Mouse (Mus musculus) liver, adult 2 months (tissue): ENCODE measurements around the gene Krtdap. TPM values are rescaled to one million over a fixed set of nuclear protein-coding genes. Genes with fewer than 3 reads are reported as not detected.

Experiments used
- DNase-seq: peaks from one replicate; pipeline ENCODE4 v3.0.0-alpha.2; 2011; ENCODE audit warnings: low read depth, low spot score; ENCODE audit errors: extremely low read depth
- H3K27ac ChIP-seq: fragments of 200-500 bp; replicated peaks from 2 replicates; pipeline ENCODE4 v1.5.1; 2012; ENCODE audit warnings: low read depth, mild to moderate bottlenecking, control low read depth, inconsistent platforms, low read length; ENCODE audit not compliant: insufficient read depth
- H3K27me3 ChIP-seq: fragments of 200-500 bp; 2 replicates; pipeline ENCODE4 v1.6.1; 2012; ENCODE audit warnings: mild to moderate bottlenecking, moderate library complexity, low read length, inconsistent platforms; ENCODE audit not compliant: control insufficient read depth, insufficient read depth
- H3K36me3 ChIP-seq: fragments of 200-500 bp; 2 replicates; pipeline ENCODE4 v1.6.1; 2012; ENCODE audit warnings: low read length, inconsistent platforms; ENCODE audit not compliant: control insufficient read depth, insufficient read depth
- H3K4me1 ChIP-seq: fragments of 200-500 bp; 2 replicates; pipeline ENCODE4 v1.6.1; 2011; ENCODE audit warnings: low read length; ENCODE audit not compliant: control insufficient read depth, insufficient read depth
- H3K4me3 ChIP-seq: fragments of 200-500 bp; 2 replicates; pipeline ENCODE4 v1.5.1; 2011; ENCODE audit warnings: low read depth, mild to moderate bottlenecking, control low read depth, low read length, moderate library complexity; ENCODE audit not compliant: insufficient read depth
- H3K79me2 ChIP-seq: fragments of 200-500 bp; 2 replicates; pipeline ENCODE4 v1.6.1; 2012; ENCODE audit warnings: inconsistent platforms, mild to moderate bottlenecking, low read length, moderate library complexity; ENCODE audit not compliant: control insufficient read depth, insufficient read depth
- H3K9ac ChIP-seq: fragments of 200-500 bp; 2 replicates; pipeline ENCODE4 v1.6.1; 2012; ENCODE audit warnings: low read depth, mild to moderate bottlenecking, control low read depth, inconsistent platforms, low read length
- CTCF ChIP-seq: fragments of 200-500 bp; IDR thresholded peaks from 2 replicates; pipeline ENCODE4 v1.5.1; 2011; ENCODE audit warnings: low read depth, low read length, control low read depth
- POLR2A ChIP-seq: fragments of 200-500 bp; IDR thresholded peaks from 2 replicates; pipeline ENCODE4 v1.6.1; 2011; ENCODE audit warnings: low read length, control low read depth; ENCODE audit not compliant: insufficient read depth; ENCODE audit errors: extremely low read depth
- WGBS: fragments of 180-500 bp; shearing (Covaris S2); methylation state at CpG from one replicate; pipeline ENCODE4 v1.1.7; 2018; 5-methylcytosine and 5-hydroxymethylcytosine counted together
- polyA plus RNA-seq: library from polyadenylated mRNA; depleted of rRNA; stranded (reverse); fragments of >200 nt; gene quantifications from 2 replicates; pipeline ENCODE4 v1.2.3, GENCODE M21; 2012
- total RNA-seq: library from RNA; depleted of rRNA; stranded (reverse); fragments of >200 nt; gene quantifications from 2 replicates; pipeline ENCODE4 v1.2.3, GENCODE M21; 2014

Gene Krtdap
- total and polyA plus RNA-seq, 2 experiments, result not detected

DNA sequence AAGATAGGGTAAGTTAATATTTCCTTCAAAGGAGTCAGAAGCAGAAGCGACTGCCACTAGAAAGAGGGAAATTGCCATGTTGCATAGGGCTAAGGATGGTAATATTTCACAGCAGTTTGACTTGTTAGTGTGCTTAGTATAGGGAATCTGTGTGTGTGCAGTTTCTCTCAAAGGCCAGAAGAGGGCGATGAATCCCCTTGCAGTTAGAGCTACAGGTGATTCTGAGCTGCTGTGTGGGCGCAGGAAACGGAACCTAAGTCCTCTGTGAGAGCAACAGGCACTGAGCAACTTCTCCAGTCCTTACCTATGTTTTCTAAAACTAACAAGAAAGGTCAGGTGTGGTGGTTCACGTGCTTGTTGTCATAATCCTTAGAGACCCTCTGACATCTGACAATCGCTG lies 22.6 kb downstream of the Krtdap start:
- Histone ChIP-seq H3K4me1 (peaks cover 11% of the 10 kb centered on the region), H3K27me3 (no peaks in the 10 kb centered on the region), H3K27ac (no peak overlapping the region), H3K9ac (no peak overlapping the region), H3K4me3 (no peak overlapping the region), H3K36me3 (no peaks in the 10 kb centered on the region), H3K79me2 (no peaks in the 10 kb centered on the region)
- 78% methylated on average over 6 of the region's 6 CpGs for WGBS
- TF ChIP-seq POLR2A (no peak), CTCF (peak; percentile 53)
- DNase-seq, result peak; percentile 58

- Histone ChIP-seq H3K4me1 (peaks cover 11% of the 10 kb centered on the region), H3K9ac (no peak overlapping the region), H3K4me3 (no peak overlapping the region), H3K36me3 (no peaks in the 10 kb centered on the region), H3K27me3 (no peaks in the 10 kb centered on the region), H3K79me2 (no peaks in the 10 kb centered on the region), H3K27ac (no peak overlapping the region)
- WGBS, result 21% methylated on average over 9 of the region's 9 CpGs
- no peak for TF ChIP-seq CTCF
- no peak for TF ChIP-seq POLR2A
- DNase-seq, result peak; percentile 58
Observed at GRCm38 (mm10) chr7:30811757-30812290, 24.1 kb downstream of the Krtdap start.

DNA sequence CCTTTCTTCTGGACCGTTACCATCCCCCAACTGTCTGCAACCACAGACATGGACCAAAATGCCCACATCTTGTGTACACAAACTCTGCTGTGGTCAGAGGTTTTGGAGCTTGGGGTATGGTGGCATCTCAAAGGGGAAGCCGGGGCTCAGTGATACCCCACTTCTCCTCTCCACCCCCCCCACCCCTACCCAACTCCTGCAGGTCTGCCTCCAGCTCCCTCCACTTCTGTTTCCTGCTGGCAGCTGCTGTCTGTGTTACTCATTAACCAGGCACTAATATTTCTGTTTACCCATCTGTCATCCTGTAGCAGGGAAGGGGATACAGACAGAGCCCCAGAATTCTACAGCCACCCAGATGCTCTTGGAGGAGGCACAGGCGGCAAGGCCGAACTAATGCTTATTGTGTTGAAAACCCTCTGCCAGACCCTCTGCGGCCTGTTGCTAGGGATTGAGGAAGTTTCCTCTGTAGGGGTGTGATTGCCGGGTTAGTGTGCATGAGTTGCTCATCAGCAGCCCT lies 24.7 kb downstream of the Krtdap start:
- peak; percentile 72 for DNase-seq
- H3K27ac ChIP-seq, result no peak overlapping the region
- no peak for TF ChIP-seq CTCF
- no peak for TF ChIP-seq POLR2A
- H3K27me3 ChIP-seq, result no peaks in the 10 kb centered on the region
- no peak overlapping the region for H3K4me3 ChIP-seq
- H3K9ac ChIP-seq, result no peak overlapping the region
- peaks cover 11% of the 10 kb centered on the region for H3K4me1 ChIP-seq
- H3K79me2 ChIP-seq, result no peaks in the 10 kb centered on the region
- H3K36me3 ChIP-seq, result no peaks in the 10 kb centered on the region
- 13% methylated on average over 6 of the region's 6 CpGs for WGBS

- H3K4me1 ChIP-seq, result peaks cover 3% of the 10 kb centered on the region; the same call in 1 of the 2 replicates
- H3K4me3 ChIP-seq, result no peak overlapping the region
- no peaks in the 10 kb centered on the region for H3K27me3 ChIP-seq
- 23% methylated on average over 6 of the region's 6 CpGs for WGBS
- H3K79me2 ChIP-seq, result no peaks in the 10 kb centered on the region
- no peak overlapping the region for H3K9ac ChIP-seq
- H3K27ac ChIP-seq, result no peak overlapping the region
- no peak for TF ChIP-seq CTCF
- TF ChIP-seq POLR2A, result no peak
- no peaks in the 10 kb centered on the region for H3K36me3 ChIP-seq
- DNase-seq, result peak; percentile 74
Observed at GRCm38 (mm10) chr7:30820131-30820530, 32.4 kb downstream of the Krtdap start.

DNA sequence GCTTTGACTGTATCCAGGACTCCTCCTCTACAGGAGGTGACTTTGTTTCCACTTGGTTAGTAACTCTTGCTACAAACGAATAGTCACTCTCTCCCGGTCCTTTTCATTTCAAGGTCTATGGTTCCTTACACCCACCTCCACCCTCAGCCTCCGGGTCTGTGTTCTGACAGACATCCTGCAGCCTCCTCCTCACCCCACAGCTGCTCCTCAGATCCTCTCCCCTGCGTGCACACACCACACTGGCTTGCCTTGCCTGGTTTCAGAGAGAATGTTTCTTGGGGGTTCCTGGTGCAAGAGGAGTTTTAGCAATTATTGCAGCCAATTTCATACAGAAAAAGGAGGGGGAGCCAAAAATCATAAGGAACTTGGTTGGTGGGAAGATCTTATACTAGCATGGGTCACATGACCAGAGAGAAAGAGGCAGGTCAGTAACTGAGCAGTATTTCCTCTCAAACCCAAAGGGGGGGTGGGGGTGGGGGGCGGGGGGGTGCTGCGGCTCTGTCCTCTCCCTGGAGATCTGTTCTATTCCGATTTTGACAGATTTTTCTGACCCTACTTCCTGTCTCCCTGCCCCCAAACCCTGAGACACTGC lies 33.3 kb downstream of the Krtdap start:
- H3K36me3 ChIP-seq, result no peaks in the 10 kb centered on the region
- H3K27me3 ChIP-seq, result no peaks in the 10 kb centered on the region
- no peak overlapping the region for H3K27ac ChIP-seq
- peaks cover 3% of the 10 kb centered on the region; the same call in 1 of the 2 replicates for H3K4me1 ChIP-seq
- 57% methylated on average over 7 of the region's 7 CpGs for WGBS
- TF ChIP-seq CTCF, result no peak
- no peak for TF ChIP-seq POLR2A
- no peak for DNase-seq
- no peaks in the 10 kb centered on the region for H3K79me2 ChIP-seq
- no peak overlapping the region for H3K9ac ChIP-seq
- no peak overlapping the region for H3K4me3 ChIP-seq

- H3K9ac ChIP-seq, result no peak overlapping the region
- H3K36me3 ChIP-seq, result no peaks in the 10 kb centered on the region
- H3K27me3 ChIP-seq, result no peaks in the 10 kb centered on the region
- no peak overlapping the region for H3K27ac ChIP-seq
- TF ChIP-seq CTCF (no peak), POLR2A (no peak)
- H3K4me1 ChIP-seq, result peaks cover 3% of the 10 kb centered on the region; the same call in 1 of the 2 replicates
- no peak overlapping the region for H3K4me3 ChIP-seq
- 69% methylated on average over 5 of the region's 5 CpGs for WGBS
- DNase-seq, result no peak
- H3K79me2 ChIP-seq, result no peaks in the 10 kb centered on the region
Observed at GRCm38 (mm10) chr7:30821532-30821931, 33.8 kb downstream of the Krtdap start.
